Mouse (Mus musculus) midbrain, embryonic 14.5 days (tissue): ENCODE measurements around the gene Wfdc13. TPM values are rescaled to one million over a fixed set of nuclear protein-coding genes. Genes with fewer than 3 reads are reported as not detected.
A peak's percentile ranks its signal among the peaks of the same experiment; 100 is the strongest.

Experiments
- ATAC-seq: fragments of 200-750 bp; cut with Nextera tagmentation; 2 replicates; pipeline ENCODE4 v1.8.0; 2017; ENCODE audit warnings: moderate number of reproducible peaks, moderate library complexity; ENCODE audit not compliant: low FRiP score, low TSS enrichment
- DNase-seq: peaks from one replicate; pipeline ENCODE4 v3.0.0-alpha.2; 2015
- H3K27ac ChIP-seq: fragments of 300-500 bp; sonication (generic); replicated peaks from 2 replicates; pipeline ENCODE4 v1.5.1; 2014; ENCODE audit warnings: mild to moderate bottlenecking, low read depth, low read length, moderate library complexity
- H3K27me3 ChIP-seq: fragments of 300-500 bp; sonication (generic); 2 replicates; pipeline ENCODE4 v1.6.1; 2014; ENCODE audit warnings: low read length, control low read depth, mixed read lengths; ENCODE audit not compliant: control insufficient read depth, insufficient read depth
- H3K36me3 ChIP-seq: fragments of 300-500 bp; sonication (generic); 2 replicates; pipeline ENCODE4 v1.6.1; 2014; ENCODE audit warnings: low read length, control low read depth; ENCODE audit not compliant: control insufficient read depth, insufficient read depth
- H3K4me1 ChIP-seq: fragments of 300-500 bp; sonication (generic); 2 replicates; pipeline ENCODE4 v1.6.1; 2014; ENCODE audit warnings: mild to moderate bottlenecking, antibody characterized with exemption, low read length, control low read depth; ENCODE audit not compliant: control insufficient read depth, insufficient read depth
- H3K4me2 ChIP-seq: fragments of 300-500 bp; sonication (generic); 2 replicates; pipeline ENCODE4 v1.6.1; 2014; ENCODE audit warnings: mild to moderate bottlenecking, low read length, moderate library complexity
- H3K4me3 ChIP-seq: fragments of 300-500 bp; sonication (generic); replicated peaks from 2 replicates; pipeline ENCODE4 v1.5.1; 2014; ENCODE audit warnings: low read depth, low read length
- H3K9ac ChIP-seq: fragments of 300-500 bp; sonication (generic); replicated peaks from 2 replicates; pipeline ENCODE4 v1.6.1; 2014; ENCODE audit warnings: mild to moderate bottlenecking, low read length, moderate library complexity
- H3K9me3 ChIP-seq: fragments of 300-500 bp; sonication (generic); 2 replicates; pipeline ENCODE4 v1.6.1; 2016; ENCODE audit warnings: low read length, control low read depth, mixed read lengths; ENCODE audit not compliant: control insufficient read depth
- WGBS: fragments of 180-500 bp; shearing (Covaris S2); extraction: QIAGEN DNeasy Blood & Tissue Kit; methylation state at CpG from one replicate; pipeline ENCODE4 v1.1.7; 2014; 5-methylcytosine and 5-hydroxymethylcytosine counted together
- polyA plus RNA-seq: library from polyadenylated mRNA; unstranded; fragments of >200 nt; fragmentation: Nextera tagmentation; extraction: Ambion mirVana; gene quantifications from 2 replicates; pipeline ENCODE4 v1.2.1, GENCODE M21; 2014

Gene Wfdc13
- polyA plus RNA-seq, 1 experiment from 2014 or later = not detected

GRCm38 (mm10) chr2:164670938-164671337, 14.0 kb upstream of the Wfdc13 start:
- H3K4me1 ChIP-seq = no peaks in the 10 kb centered on the region
- DNase-seq (no peak), ATAC-seq (no peak)
- H3K4me3 ChIP-seq = no peak overlapping the region
- 20% methylated on average over 1 of the region's 1 CpGs for WGBS
- no peaks in the 10 kb centered on the region for H3K9me3 ChIP-seq
- no peak overlapping the region for H3K9ac ChIP-seq
- no peaks in the 10 kb centered on the region for H3K36me3 ChIP-seq
- no peak overlapping the region for H3K4me2 ChIP-seq
- no peak overlapping the region for H3K27ac ChIP-seq
- no peaks in the 10 kb centered on the region for H3K27me3 ChIP-seq

- WGBS = 82% methylated on average over 7 of the region's 7 CpGs
- no peaks in the 10 kb centered on the region for H3K27me3 ChIP-seq
- no peak for DNase-seq
- H3K4me3 ChIP-seq = no peak within 1 kb of the TSS
- H3K4me1 ChIP-seq = no peaks in the 10 kb centered on the region
- H3K9me3 ChIP-seq = no peaks in the 10 kb centered on the region
- no peak within 1 kb of the TSS for H3K4me2 ChIP-seq
- no peak for ATAC-seq
- no peaks in the 10 kb centered on the region for H3K36me3 ChIP-seq
- H3K27ac ChIP-seq = no peak within 1 kb of the TSS
- H3K9ac ChIP-seq = no peak within 1 kb of the TSS
Observed at GRCm38 (mm10) chr2:164673987-164674386, 10.9 kb upstream of the Wfdc13 start, which contains the start of gene Wfdc11. Gene Wfdc11, minus strand, starts transcription at chr2:164674087.

- WGBS = 82% methylated on average over 7 of the region's 7 CpGs
- no peaks in the 10 kb centered on the region for H3K27me3 ChIP-seq
- H3K4me3 ChIP-seq = no peak overlapping the region
- H3K9me3 ChIP-seq = no peaks in the 10 kb centered on the region
- no peak overlapping the region for H3K9ac ChIP-seq
- H3K27ac ChIP-seq = no peak overlapping the region
- H3K4me2 ChIP-seq = no peak overlapping the region
- ATAC-seq (no peak), DNase-seq (no peak)
- H3K36me3 ChIP-seq = no peaks in the 10 kb centered on the region
- no peaks in the 10 kb centered on the region for H3K4me1 ChIP-seq
Observed at GRCm38 (mm10) chr2:164676103-164676502, 8.8 kb upstream of the Wfdc13 start.

GRCm38 (mm10) chr2:164676916-164677685, 7.8 kb upstream of the Wfdc13 start:
- H3K27ac ChIP-seq = no peak overlapping the region
- no peaks in the 10 kb centered on the region for H3K36me3 ChIP-seq
- H3K4me2 ChIP-seq = no peak overlapping the region
- no peak for DNase-seq
- no peak for ATAC-seq
- H3K27me3 ChIP-seq = no peaks in the 10 kb centered on the region
- H3K4me3 ChIP-seq = no peak overlapping the region
- WGBS = 89% methylated on average over 16 of the region's 16 CpGs
- no peak overlapping the region for H3K9ac ChIP-seq
- no peaks in the 10 kb centered on the region for H3K4me1 ChIP-seq
- no peaks in the 10 kb centered on the region for H3K9me3 ChIP-seq

GRCm38 (mm10) chr2:164678848-164679625, 5.9 kb upstream of the Wfdc13 start:
- Histone ChIP-seq H3K4me2 (peak overlapping the region; percentile 49), H3K4me1 (no peaks in the 10 kb centered on the region), H3K36me3 (no peaks in the 10 kb centered on the region), H3K9me3 (no peaks in the 10 kb centered on the region), H3K4me3 (peak overlapping the region; percentile 24), H3K27me3 (no peaks in the 10 kb centered on the region), H3K9ac (no peak overlapping the region; the same call in 1 of the 2 replicates), H3K27ac (no peak overlapping the region)
- ATAC-seq = peak; percentile 37; the same call in 1 of the 2 replicates
- peak; percentile 88 for DNase-seq
- 22% methylated on average over 19 of the region's 19 CpGs for WGBS

GRCm38 (mm10) chr2:164679906-164680305, 5.0 kb upstream of the Wfdc13 start:
- no peaks in the 10 kb centered on the region for H3K4me1 ChIP-seq
- H3K9me3 ChIP-seq = no peaks in the 10 kb centered on the region
- H3K27ac ChIP-seq = no peak overlapping the region
- no peaks in the 10 kb centered on the region for H3K36me3 ChIP-seq
- ATAC-seq = no peak
- no peaks in the 10 kb centered on the region for H3K27me3 ChIP-seq
- WGBS = 65% methylated on average over 3 of the region's 3 CpGs
- H3K4me3 ChIP-seq = no peak overlapping the region
- no peak overlapping the region for H3K4me2 ChIP-seq
- no peak for DNase-seq
- H3K9ac ChIP-seq = no peak overlapping the region

GRCm38 (mm10) chr2:164698201-164698600, 13.3 kb downstream of the Wfdc13 start, which contains the start of gene Spint4:
Gene Spint4, plus strand, starts transcription at chr2:164698501.
- ATAC-seq (no peak), DNase-seq (no peak)
- 68% methylated on average over 4 of the region's 4 CpGs for WGBS

GRCm38 (mm10) chr2:164700959-164701358, 16.1 kb downstream of the Wfdc13 start:
- no peak overlapping the region for H3K27ac ChIP-seq
- WGBS = 82% methylated on average over 5 of the region's 5 CpGs
- ATAC-seq (no peak), DNase-seq (no peak)
- no peaks in the 10 kb centered on the region for H3K36me3 ChIP-seq
- H3K4me3 ChIP-seq = no peak overlapping the region
- no peaks in the 10 kb centered on the region for H3K9me3 ChIP-seq
- H3K4me1 ChIP-seq = no peaks in the 10 kb centered on the region
- H3K9ac ChIP-seq = no peak overlapping the region
- no peaks in the 10 kb centered on the region for H3K27me3 ChIP-seq
- H3K4me2 ChIP-seq = no peak overlapping the region

More at GRCm38 (mm10) chr2:164698201-164698600, 13.3 kb downstream of the Wfdc13 start, which contains the start of gene Spint4:
- H3K27ac ChIP-seq = no peak within 1 kb of the TSS
- H3K27me3 ChIP-seq = no peaks in the 10 kb centered on the region
- no peaks in the 10 kb centered on the region for H3K9me3 ChIP-seq
- H3K4me2 ChIP-seq = no peak within 1 kb of the TSS
- H3K36me3 ChIP-seq = no peaks in the 10 kb centered on the region
- H3K4me3 ChIP-seq = no peak within 1 kb of the TSS
- no peaks in the 10 kb centered on the region for H3K4me1 ChIP-seq
- no peak within 1 kb of the TSS for H3K9ac ChIP-seq
